Comparison of ENCODE assay signal across 9 mouse cellular contexts in genomic region chr14:30564451-30564850, GRCm38 (mm10). TPM values are rescaled to one million over a fixed set of nuclear protein-coding genes. Genes with fewer than 3 reads are reported as not detected.
DNase-seq lines count a peak whose midpoint lies in the region; ATAC-seq and TF ChIP-seq lines count a peak whose summit lies in the region.
"Had no signal": no experiment of that assay in that cellular context is flagged by ENCODE, and none has a peak within 500 bp of the region (broad histone marks: within the 10 kb centered on the region; RNA-seq: fewer than 3 reads in every experiment).

No protein-coding gene starts in this region.

- no peak overlapping the region for H3K9ac ChIP-seq in heart, postnatal 0 days (replicated peaks; ENCODE audit: low read depth, low read length)
- H3K9ac ChIP-seq in lung, postnatal 0 days (replicated peaks; ENCODE audit: low read depth), result no peak overlapping the region
- H3K9ac ChIP-seq in intestine, embryonic 15.5 days, result no peak overlapping the region
- H3K9ac ChIP-seq in forebrain, embryonic 16.5 days (replicated peaks; ENCODE audit: low read depth, low read length), result no peak overlapping the region
- H3K9ac ChIP-seq: lung, embryonic 14.5 days had no signal

- no peaks in the 10 kb centered on the region for H3K9me3 ChIP-seq in heart, postnatal 0 days (replicated peaks; ENCODE audit: control insufficient read depth, low read length)
- H3K9me3 ChIP-seq in lung, postnatal 0 days (ENCODE audit: low read length), result no peaks in the 10 kb centered on the region
- no peaks in the 10 kb centered on the region for H3K9me3 ChIP-seq in intestine, embryonic 15.5 days
- no peaks in the 10 kb centered on the region for H3K9me3 ChIP-seq in forebrain, embryonic 16.5 days (ENCODE audit: control insufficient read depth, low read length)

- H3K4me2 ChIP-seq in heart, postnatal 0 days (ENCODE audit: low read depth, low read length), result no peak overlapping the region
- no peak overlapping the region for H3K4me2 ChIP-seq in lung, postnatal 0 days (replicated peaks; ENCODE audit: low read depth, low read length)
- H3K4me2 ChIP-seq in intestine, embryonic 15.5 days (replicated peaks), result no peak overlapping the region
- no peak overlapping the region for H3K4me2 ChIP-seq in forebrain, embryonic 16.5 days (ENCODE audit: low read length)
- H3K4me2 ChIP-seq: lung, embryonic 14.5 days had no signal

- H3K4me1 ChIP-seq in heart, postnatal 0 days (ENCODE audit: control insufficient read depth, insufficient read depth), result 0 out of 2 replicates have a peak, but pooled peaks cover 8% of the 10 kb centered on the region
- no peaks in the 10 kb centered on the region for H3K4me1 ChIP-seq in lung, postnatal 0 days (ENCODE audit: insufficient read depth, low read depth, low read length)
- no peaks in the 10 kb centered on the region for H3K4me1 ChIP-seq in intestine, embryonic 15.5 days (replicated peaks)
- peaks cover 12% of the 10 kb centered on the region for H3K4me1 ChIP-seq in forebrain, embryonic 16.5 days (replicated peaks; ENCODE audit: control insufficient read depth, insufficient read depth, low read length)

- no peak overlapping the region for H3K4me3 ChIP-seq in heart, postnatal 0 days (ENCODE audit: low read depth, low read length)
- no peak overlapping the region for H3K4me3 ChIP-seq in lung, postnatal 0 days (ENCODE audit: low read depth, low read length)
- H3K4me3 ChIP-seq in intestine, embryonic 15.5 days (replicated peaks), result no peak overlapping the region
- H3K4me3 ChIP-seq in forebrain, embryonic 16.5 days (replicated peaks; ENCODE audit: low read length), result no peak overlapping the region

- peak; percentile 66 for ATAC-seq in heart, postnatal 0 days (ENCODE audit: insufficient read depth, low read depth)
- ATAC-seq in lung, postnatal 0 days, result peak; percentile 66
- ATAC-seq in intestine, embryonic 15.5 days, result no peak
- no peak for ATAC-seq in forebrain, embryonic 16.5 days

- no peaks in the 10 kb centered on the region for H3K27me3 ChIP-seq in heart, postnatal 0 days (ENCODE audit: control insufficient read depth, insufficient read depth, low read length)
- H3K27me3 ChIP-seq in lung, postnatal 0 days (replicated peaks; ENCODE audit: insufficient read depth, low read length), result no peaks in the 10 kb centered on the region
- H3K27me3 ChIP-seq in intestine, embryonic 15.5 days (replicated peaks), result no peaks in the 10 kb centered on the region
- H3K27me3 ChIP-seq in forebrain, embryonic 16.5 days (replicated peaks; ENCODE audit: control insufficient read depth, insufficient read depth, low read length), result no peaks in the 10 kb centered on the region

- TF ChIP-seq EP300 in heart, postnatal 0 days (IDR thresholded peaks at IDR 0.05; ENCODE audit: low read depth), result no peak
- no peak for TF ChIP-seq EP300 in lung, postnatal 0 days (IDR thresholded peaks at IDR 0.05)

- peak; percentile 45 for DNase-seq in urinary bladder, postnatal 25 days (ENCODE audit: low spot score)
- DNase-seq in urinary bladder, postnatal 10 days (ENCODE audit: low spot score), result no peak
- peak; percentile 87 for DNase-seq in c-Kit-negative CD71-positive TER-119-positive erythroid progenitor cells, embryonic 14.5 days (ENCODE audit: low read depth, low spot score)
- DNase-seq in heart, postnatal 0 days (ENCODE audit: low spot score), result peak; percentile 53
- peak; percentile 57 for DNase-seq in lung, postnatal 0 days (ENCODE audit: low spot score)
- no peak for DNase-seq in cerebellum, adult 11-12 months
- DNase-seq: lung, embryonic 14.5 days had no signal

- TF ChIP-seq CTCF in heart, postnatal 0 days (IDR thresholded peaks at IDR 0.05; ENCODE audit: low read depth), result no peak
- TF ChIP-seq CTCF in lung, postnatal 0 days (IDR thresholded peaks at IDR 0.05), result no peak

- peaks cover 64% of the 10 kb centered on the region for H3K36me3 ChIP-seq in heart, postnatal 0 days (replicated peaks; ENCODE audit: control insufficient read depth, insufficient read depth, low read length)
- H3K36me3 ChIP-seq in lung, postnatal 0 days (ENCODE audit: insufficient read depth, low read length), result peaks cover 24% of the 10 kb centered on the region
- peaks cover 61% of the 10 kb centered on the region for H3K36me3 ChIP-seq in intestine, embryonic 15.5 days
- H3K36me3 ChIP-seq in forebrain, embryonic 16.5 days (ENCODE audit: control insufficient read depth, insufficient read depth), result peaks cover 29% of the 10 kb centered on the region

- H3K27ac ChIP-seq in heart, postnatal 0 days (ENCODE audit: low read depth), result peak overlapping the region; percentile 12
- no peak overlapping the region for H3K27ac ChIP-seq in lung, postnatal 0 days (ENCODE audit: low read length)
- H3K27ac ChIP-seq in intestine, embryonic 15.5 days, result no peak overlapping the region
- H3K27ac ChIP-seq in forebrain, embryonic 16.5 days (ENCODE audit: low read length), result no peak overlapping the region

- 44% methylated on average over 2 of the region's 2 CpGs for WGBS in heart, postnatal 0 days
- WGBS in lung, postnatal 0 days, result 67% methylated on average over 2 of the region's 2 CpGs
- 95% methylated on average over 2 of the region's 2 CpGs for WGBS in intestine, embryonic 15.5 days
- WGBS in forebrain, embryonic 16.5 days, result 100% methylated on average over 2 of the region's 2 CpGs

RNA-seq across cellular contexts. Expression of gene Tkt, which starts 16.3 kb away (rescaled TPM):
- 88.9 and 108 TPM in 2 replicates for total RNA-seq in heart, postnatal 0 days (2014; rRNA removed; ENCODE audit: low replicate concordance)
- 36.4 and 37.8 TPM in 2 replicates for polyA plus RNA-seq in heart, postnatal 0 days (2015; fragmentation: Nextera tagmentation; extraction: Ambion mirVana)
- polyA plus RNA-seq in lung, postnatal 0 days (2015; fragmentation: Nextera tagmentation; extraction: Ambion mirVana), result 121 and 132 TPM in 2 replicates
- polyA plus RNA-seq in intestine, embryonic 15.5 days (2015; fragmentation: Nextera tagmentation; extraction: Ambion mirVana), result 358 and 367 TPM in 2 replicates
- 334 and 346 TPM in 2 replicates for polyA plus RNA-seq in forebrain, embryonic 16.5 days (2015; fragmentation: Nextera tagmentation; extraction: Ambion mirVana)

Comparison
In these comparisons a context has a peak if more than half of its experiments do, and no peak if none do; other contexts are left out.
1. DNase-seq: peak in urinary bladder, postnatal 25 days (single experiment), c-Kit-negative CD71-positive TER-119-positive erythroid progenitor cells, embryonic 14.5 days (single experiment), heart, postnatal 0 days (single experiment) and lung, postnatal 0 days (single experiment); none in urinary bladder, postnatal 10 days (single experiment) and cerebellum, adult 11-12 months (single experiment).
2. ATAC-seq: peak in heart, postnatal 0 days (single experiment) and lung, postnatal 0 days (single experiment); none in intestine, embryonic 15.5 days (single experiment) and forebrain, embryonic 16.5 days (single experiment).